Mouse (Mus musculus): ENCODE measurements around the gene Sh2d7.

- TF ChIP-seq USF1 (IDR thresholded peaks at IDR 0.05; ENCODE audit: low read depth) = no peak
- TF ChIP-seq CTCF (IDR thresholded peaks at IDR 0.05; ENCODE audit: control insufficient read depth, insufficient read depth, insufficient read length) = no peak
These were observed 49.1 kb downstream of the Sh2d7 start for GRCm38 (mm10) chr9:54587863-54588262.

Measured in C2C12 (cell line).